Mouse (Mus musculus) spleen, adult 2 months (tissue): ENCODE data around the gene G430095P16Rik.

Source experiments
- CTCF ChIP-seq: fragments of 200-500 bp; IDR thresholded peaks from 2 replicates; pipeline ENCODE4 v1.5.1; 2011; ENCODE audit warnings: mild to moderate bottlenecking, inconsistent platforms; ENCODE audit not compliant: insufficient read depth, insufficient read length, insufficient replicate concordance; ENCODE audit errors: extremely low read depth
- POLR2A ChIP-seq: fragments of 200-500 bp; IDR thresholded peaks from 2 replicates; pipeline ENCODE4 v1.6.1; 2011; ENCODE audit warnings: low read depth, low read length, inconsistent platforms

DNA sequence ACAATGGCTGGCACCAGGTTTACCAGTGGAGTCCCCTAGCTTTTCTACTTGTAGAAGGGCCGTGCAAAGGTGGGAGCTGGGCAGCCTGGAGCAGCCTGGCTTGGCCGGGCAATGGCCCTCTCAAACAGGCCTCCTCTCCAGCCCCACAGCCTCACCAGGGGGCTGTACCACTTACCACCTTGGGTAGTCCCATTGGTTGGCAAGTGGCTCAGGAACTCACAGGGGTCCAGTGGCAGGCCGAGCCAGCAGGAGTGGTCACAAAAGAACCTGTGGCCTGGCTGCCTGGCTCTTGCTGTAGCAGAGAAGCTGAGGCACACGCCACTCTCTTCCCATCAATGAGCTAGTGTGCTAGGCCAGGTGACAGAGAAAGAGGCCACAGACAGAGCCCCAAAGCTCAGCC is 8.6 kb upstream of the G430095P16Rik start:
- no peak for TF ChIP-seq CTCF
- no peak for TF ChIP-seq POLR2A
